Mouse (Mus musculus) MEL (cell line): ENCODE results near the gene Gm21885. TPM values are rescaled to one million over a fixed set of nuclear protein-coding genes. Genes with fewer than 3 reads are reported as not detected.
A peak's percentile ranks its signal among the peaks of the same experiment; 100 is the strongest.

ENCODE experiments used
- DNase-seq: peaks from one replicate; pipeline ENCODE4 v3.0.0; 2011; ENCODE audit warnings: low read depth, low spot score
- H3K27ac ChIP-seq: 2 replicates; pipeline ENCODE4 v1.5.1; 2012; ENCODE audit warnings: low read depth, mild to moderate bottlenecking, control low read depth, low read length, moderate library complexity; ENCODE audit not compliant: control insufficient read depth
- H3K27me3 ChIP-seq, 2 experiments: fragments of 150-350 bp in 1 of 2; sonication (generic) in 1 of 2; 2 replicates each; pipeline ENCODE4 v1.6.1; 2012; ENCODE audit warnings: low read length in 2 of 2, mild to moderate bottlenecking in 2 of 2, improper control_type of control experiment in 1 of 2, moderate library complexity in 1 of 2; ENCODE audit not compliant: insufficient read depth in 2 of 2, control insufficient read depth in 1 of 2
- H3K36me3 ChIP-seq, 2 experiments: 2 replicates each; pipeline ENCODE4 v1.6.1; 2012 to 2014; ENCODE audit warnings: low read length in 2 of 2, improper control_type of control experiment in 1 of 2, inconsistent platforms in 1 of 2, mild to moderate bottlenecking in 1 of 2; ENCODE audit not compliant: insufficient read depth in 2 of 2, control insufficient read depth in 1 of 2
- H3K4me1 ChIP-seq, 2 experiments: fragments of 150-350 bp in 1 of 2; sonication (generic) in 1 of 2; 2 replicates each; pipeline ENCODE4 v1.6.1; 2012; ENCODE audit warnings: low read length in 2 of 2, improper control_type of control experiment in 1 of 2, mild to moderate bottlenecking in 1 of 2; ENCODE audit not compliant: insufficient read depth in 2 of 2, control insufficient read depth in 1 of 2
- H3K4me3 ChIP-seq, 2 experiments: fragments of 150-350 bp in 1 of 2; sonication (generic) in 1 of 2; 2 replicates each; pipeline ENCODE4 v1.5.1; 2012; ENCODE audit warnings: low read depth in 2 of 2, low read length in 2 of 2, mild to moderate bottlenecking in 2 of 2, moderate library complexity in 2 of 2, control low read depth in 1 of 2, improper control_type of control experiment in 1 of 2; ENCODE audit not compliant: control insufficient read depth in 1 of 2, insufficient read depth in 1 of 2
- H3K79me2 ChIP-seq: 2 replicates; pipeline ENCODE4 v1.6.1; 2012; ENCODE audit warnings: mild to moderate bottlenecking, low read length, moderate library complexity; ENCODE audit not compliant: control insufficient read depth, poor library complexity, insufficient read depth
- H3K9ac ChIP-seq: 2 replicates; pipeline ENCODE4 v1.6.1; 2012; ENCODE audit warnings: low read depth, mild to moderate bottlenecking, control low read depth, low read length, moderate library complexity; ENCODE audit not compliant: control insufficient read depth, poor library complexity, severe bottlenecking
- H3K9me3 ChIP-seq: fragments of 150-350 bp; sonication (generic); replicated peaks from 2 replicates; pipeline ENCODE4 v1.6.1; 2012; ENCODE audit warnings: mild to moderate bottlenecking, low read length, improper control_type of control experiment, moderate library complexity; ENCODE audit not compliant: insufficient read depth
- BHLHE40 ChIP-seq: IDR thresholded peaks from 2 replicates; pipeline ENCODE4 v1.6.1; 2012; ENCODE audit warnings: low read depth, mild to moderate bottlenecking, inconsistent platforms, low read length, improper control_type of control experiment, borderline replicate concordance
- CHD1 ChIP-seq: IDR thresholded peaks from 2 replicates; pipeline ENCODE4 v1.6.1; 2012; ENCODE audit warnings: low read depth, mild to moderate bottlenecking, inconsistent platforms, low read length, improper control_type of control experiment
- CTCF ChIP-seq, 3 experiments: IDR thresholded peaks in 2 of 3; conservative IDR thresholded peaks in 1 of 3; 2 replicates each; pipeline ENCODE4 v1.5.1; 2011 to 2012; ENCODE audit warnings: low read length in 3 of 3, low read depth in 2 of 3, mild to moderate bottlenecking in 2 of 3, improper control_type of control experiment in 1 of 3, inconsistent platforms in 1 of 3, mixed read lengths in 1 of 3, moderate library complexity in 1 of 3; ENCODE audit not compliant: control insufficient read depth in 1 of 3, insufficient read depth in 1 of 3, poor library complexity in 1 of 3, severe bottlenecking in 1 of 3
- E2F4 ChIP-seq: IDR thresholded peaks from 2 replicates; pipeline ENCODE4 v1.6.1; 2011; ENCODE audit warnings: low read depth, low read length, improper control_type of control experiment, borderline replicate concordance
- ELF1 ChIP-seq: IDR thresholded peaks from 2 replicates; pipeline ENCODE4 v1.6.1; 2014; ENCODE audit warnings: low read depth, mild to moderate bottlenecking, inconsistent platforms, low read length, improper control_type of control experiment, moderate library complexity
- EP300 ChIP-seq, 2 experiments: IDR thresholded peaks; 2 replicates each; pipeline ENCODE4 v1.6.1; 2011; ENCODE audit warnings: improper control_type of control experiment in 2 of 2, low read length in 2 of 2, low read depth in 1 of 2, mild to moderate bottlenecking in 1 of 2
- ETS1 ChIP-seq: IDR thresholded peaks from 2 replicates; pipeline ENCODE4 v1.6.1; 2012; ENCODE audit warnings: low read depth, mild to moderate bottlenecking, inconsistent platforms, low read length, improper control_type of control experiment, moderate library complexity
- GABPA ChIP-seq: IDR thresholded peaks from 2 replicates; pipeline ENCODE4 v1.6.1; 2012; ENCODE audit warnings: low read depth, mild to moderate bottlenecking, inconsistent platforms, low read length, improper control_type of control experiment, moderate library complexity
- GATA1 ChIP-seq: IDR thresholded peaks from 2 replicates; pipeline ENCODE4 v1.6.1; 2011; ENCODE audit warnings: low read depth, low read length, improper control_type of control experiment
- HCFC1 ChIP-seq: IDR thresholded peaks from 2 replicates; pipeline ENCODE4 v1.6.1; 2012; ENCODE audit warnings: low read depth, mild to moderate bottlenecking, inconsistent platforms, low read length, improper control_type of control experiment, moderate library complexity
- JUND ChIP-seq: IDR thresholded peaks from 2 replicates; pipeline ENCODE4 v1.6.1; 2011; ENCODE audit warnings: low read depth, mild to moderate bottlenecking, improper control_type of control experiment, low read length
- KAT2A ChIP-seq: conservative IDR thresholded peaks from 2 replicates; pipeline ENCODE4 v1.6.1; 2012; ENCODE audit warnings: low read depth, low read length, improper control_type of control experiment, inconsistent platforms
- MAFK ChIP-seq: IDR thresholded peaks from 2 replicates; pipeline ENCODE4 v1.6.1; 2011; ENCODE audit warnings: low read depth, mild to moderate bottlenecking, low read length, improper control_type of control experiment, borderline replicate concordance
- MAX ChIP-seq: IDR thresholded peaks from 2 replicates; pipeline ENCODE4 v1.6.1; 2011; ENCODE audit warnings: low read length, improper control_type of control experiment
- MEF2A ChIP-seq: IDR thresholded peaks from 2 replicates; pipeline ENCODE4 v1.6.1; 2014; ENCODE audit warnings: low read depth, mild to moderate bottlenecking, inconsistent platforms, low read length, improper control_type of control experiment; ENCODE audit not compliant: poor library complexity, insufficient replicate concordance, severe bottlenecking; ENCODE audit errors: extremely low read depth
- MXI1 ChIP-seq: IDR thresholded peaks from 2 replicates; pipeline ENCODE4 v1.6.1; 2011; ENCODE audit warnings: mild to moderate bottlenecking, low read depth, low read length, improper control_type of control experiment
- MYB ChIP-seq: IDR thresholded peaks from 2 replicates; pipeline ENCODE4 v1.6.1; 2011; ENCODE audit warnings: mild to moderate bottlenecking, low read depth, low read length, improper control_type of control experiment
- MYC ChIP-seq: IDR thresholded peaks from 2 replicates; pipeline ENCODE4 v1.6.1; 2011; ENCODE audit warnings: low read depth, mild to moderate bottlenecking, low read length, improper control_type of control experiment, moderate library complexity
- NELFE ChIP-seq: IDR thresholded peaks from 2 replicates; pipeline ENCODE4 v1.6.1; 2011; ENCODE audit warnings: low read depth, low read length, improper control_type of control experiment
- NRF1 ChIP-seq: IDR thresholded peaks from 2 replicates; pipeline ENCODE4 v1.6.1; 2014; ENCODE audit warnings: low read depth, mild to moderate bottlenecking, inconsistent platforms, low read length, improper control_type of control experiment, moderate library complexity; ENCODE audit not compliant: poor library complexity, insufficient read depth, severe bottlenecking
- POLR2AphosphoS5 ChIP-seq: IDR thresholded peaks from 2 replicates; pipeline ENCODE4 v1.6.1; 2012; ENCODE audit warnings: low read depth, borderline replicate concordance, mild to moderate bottlenecking, inconsistent platforms, low read length, moderate library complexity, mixed read lengths
- RAD21 ChIP-seq: IDR thresholded peaks from 2 replicates; pipeline ENCODE4 v1.6.1; 2011; ENCODE audit warnings: mild to moderate bottlenecking, low read depth, low read length, improper control_type of control experiment
- RCOR1 ChIP-seq: IDR thresholded peaks from 2 replicates; pipeline ENCODE4 v1.6.1; 2012; ENCODE audit warnings: low read depth, mild to moderate bottlenecking, inconsistent platforms, low read length, improper control_type of control experiment
- SIN3A ChIP-seq: IDR thresholded peaks from 2 replicates; pipeline ENCODE4 v1.6.1; 2012; ENCODE audit warnings: low read length, improper control_type of control experiment, inconsistent platforms
- SMC3 ChIP-seq: IDR thresholded peaks from 2 replicates; pipeline ENCODE4 v1.6.1; 2011; ENCODE audit warnings: low read depth, low read length, improper control_type of control experiment
- TAL1 ChIP-seq: IDR thresholded peaks from 2 replicates; pipeline ENCODE4 v1.6.1; 2012; ENCODE audit warnings: mild to moderate bottlenecking, inconsistent platforms, low read length, moderate library complexity, mixed read lengths
- TBP ChIP-seq: IDR thresholded peaks from 2 replicates; pipeline ENCODE4 v1.8.0; 2011; ENCODE audit warnings: low read depth, low read length, improper control_type of control experiment
- TCF12 ChIP-seq: IDR thresholded peaks from 2 replicates; pipeline ENCODE4 v1.6.1; 2014; ENCODE audit warnings: low read depth, mild to moderate bottlenecking, inconsistent platforms, low read length, improper control_type of control experiment, moderate library complexity
- USF1 ChIP-seq: IDR thresholded peaks from 2 replicates; pipeline ENCODE4 v1.6.1; 2014; ENCODE audit warnings: low read depth, mild to moderate bottlenecking, inconsistent platforms, low read length, improper control_type of control experiment, moderate library complexity
- USF2 ChIP-seq, 2 experiments: IDR thresholded peaks; 2 replicates each; pipeline ENCODE4 v1.6.1; 2011 to 2012; ENCODE audit warnings: improper control_type of control experiment in 2 of 2, low read length in 2 of 2, borderline replicate concordance in 1 of 2, inconsistent platforms in 1 of 2, low read depth in 1 of 2, mild to moderate bottlenecking in 1 of 2; ENCODE audit not compliant: insufficient read depth in 1 of 2
- ZC3H11A ChIP-seq: IDR thresholded peaks from 2 replicates; pipeline ENCODE4 v1.6.1; 2012; ENCODE audit warnings: low read depth, mild to moderate bottlenecking, inconsistent platforms, low read length, improper control_type of control experiment
- ZKSCAN1 ChIP-seq: IDR thresholded peaks from 2 replicates; pipeline ENCODE4 v1.6.1; 2012; ENCODE audit warnings: low read depth, mild to moderate bottlenecking, inconsistent platforms, low read length, improper control_type of control experiment, moderate library complexity
- ZMIZ1 ChIP-seq: IDR thresholded peaks from 2 replicates; pipeline ENCODE4 v1.6.1; 2012; ENCODE audit warnings: low read depth, mild to moderate bottlenecking, inconsistent platforms, low read length, improper control_type of control experiment, moderate library complexity
- ZNF384 ChIP-seq: IDR thresholded peaks from 2 replicates; pipeline ENCODE4 v1.6.1; 2012; ENCODE audit warnings: low read depth, mild to moderate bottlenecking, inconsistent platforms, low read length, improper control_type of control experiment
- polyA plus RNA-seq, 2 experiments: library from polyadenylated mRNA; stranded (reverse) in 1 of 2; unstranded in 1 of 2; fragments of >175 nt in 1 of 2; fragments of >200 nt in 1 of 2; gene quantifications; 2 replicates each; pipeline versions ENCODE4 v1.2.1 to v1.2.4; 2012; ENCODE audit warnings: low replicate concordance in 2 of 2, low read depth in 1 of 2; ENCODE audit not compliant: insufficient read length in 2 of 2, insufficient read depth in 1 of 2, missing spikeins in 1 of 2
- total RNA-seq: library from RNA; depleted of rRNA; stranded (reverse); fragments of 300-350 nt; gene quantifications from 2 replicates; pipeline ENCODE4 v1.2.3, GENCODE M21; 2012

Gene Gm21885
- total and polyA plus RNA-seq, 3 experiments, result 0.74 TPM; not detected in 2

DNA sequence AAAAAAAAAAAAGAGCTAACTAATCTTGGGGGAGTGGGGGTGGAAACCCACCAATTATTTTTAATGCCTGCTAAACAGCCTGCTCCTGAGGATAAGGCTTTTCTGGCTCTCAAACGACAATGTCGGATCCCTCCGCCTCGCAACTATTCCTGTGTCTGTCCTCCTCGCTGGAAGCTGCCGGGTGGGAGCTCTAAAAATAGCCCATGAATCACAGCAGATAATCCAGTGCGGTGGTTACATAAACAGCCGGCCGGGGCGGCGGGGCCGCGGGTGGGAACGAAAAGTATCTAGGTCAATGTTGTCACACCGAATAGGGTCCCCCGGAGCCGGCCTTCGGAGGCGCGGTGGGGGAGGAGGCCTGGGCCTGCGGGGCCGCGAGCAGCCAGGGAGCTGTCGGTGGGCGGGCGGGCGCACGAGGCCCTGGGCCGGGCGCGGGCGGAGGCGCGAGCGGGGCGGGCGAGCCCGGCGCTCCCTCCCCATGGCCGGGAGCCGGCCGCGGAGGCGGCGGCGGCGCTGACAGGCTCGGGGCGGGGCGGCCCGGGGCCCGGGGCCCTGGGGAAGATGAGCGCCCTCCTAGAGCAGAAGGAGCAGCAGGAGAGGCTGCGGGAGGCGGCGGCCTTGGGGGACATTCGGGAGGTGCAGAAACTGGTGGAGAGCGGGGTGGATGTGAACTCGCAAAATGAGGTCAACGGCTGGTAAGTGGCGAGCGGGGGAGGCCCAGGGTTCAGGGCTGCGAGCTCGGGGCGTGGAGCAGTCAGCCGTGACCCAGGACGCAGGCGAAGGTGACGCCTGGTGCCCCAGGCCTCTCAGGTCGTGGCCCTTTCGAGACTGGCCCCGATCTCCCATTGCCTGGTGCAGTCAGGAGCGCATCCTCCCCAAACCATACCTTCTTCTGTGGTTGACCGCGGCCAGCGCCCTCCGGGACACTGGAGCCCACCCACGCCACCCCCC, 46.3 kb downstream of the Gm21885 start, which contains the start of gene Ankrd40:
Gene Ankrd40 (plus strand): TSS at position 309 of the 951 bp plus-strand sequence.
- H3K27ac ChIP-seq, result peak within 1 kb of the TSS; percentile 51
- H3K79me2 ChIP-seq, result peaks cover 10% of the 10 kb centered on the region
- H3K4me1 ChIP-seq, result peaks cover 0 to 8% of the 10 kb centered on the region in 2 experiments; a peak in 1 of 4 replicates
- no peaks in the 10 kb centered on the region for H3K9me3 ChIP-seq
- peak within 1 kb of the TSS; percentile 93 for H3K9ac ChIP-seq
- DNase-seq, result peak; percentile 94
- H3K27me3 ChIP-seq, result no peaks in the 10 kb centered on the region
- H3K4me3 ChIP-seq, result peak within 1 kb of the TSS; percentile 93 to 94
- peaks cover 0 to 18% of the 10 kb centered on the region in 2 experiments; a peak in 2 of 4 replicates for H3K36me3 ChIP-seq
- TF ChIP-seq USF2 (IDR thresholded peaks at IDR 0.05; ENCODE audit: borderline replicate concordance in 1 of 2, insufficient read depth in 1 of 2, low read depth in 1 of 2, low read length in 2 of 2) (no peak), RAD21 (no peak), GATA1 (peak; percentile 63; the same call in 1 of the 2 replicates), TAL1 (no peak), POLR2AphosphoS5 (no peak), ZNF384 (peak; percentile 77), ETS1 (peak; percentile 82), TCF12 (peak; percentile 83), JUND (no peak), MXI1 (peak; percentile 91), ZC3H11A (no peak), TBP (peak; percentile 80), USF1 (no peak), ELF1 (peak; percentile 53; the same call in 1 of the 2 replicates), ZKSCAN1 (no peak), MYC (no peak), MAFK (no peak; the same call in 1 of the 2 replicates), RCOR1 (peak; percentile 98), ZMIZ1 (peak; percentile 59; the same call in 1 of the 2 replicates), NELFE (peak; percentile 70), EP300 (IDR thresholded peaks at IDR 0.05; ENCODE audit: low read depth in 1 of 2, low read length in 2 of 2) (peak in 1 of 2 experiments; percentile 55; a peak in 1 of 4 replicates), MAX (peak; percentile 69), BHLHE40 (no peak), CHD1 (no peak; the same call in 1 of the 2 replicates), MYB (peak; percentile 16; the same call in 1 of the 2 replicates), CTCF (IDR thresholded peaks at IDR 0.05 in 2 of 3, conservative IDR thresholded peaks at IDR 0.05 in 1 of 3; ENCODE audit: control insufficient read depth in 1 of 3, insufficient read depth in 1 of 3, low read depth in 2 of 3, low read length in 3 of 3, poor library complexity in 1 of 3, severe bottlenecking in 1 of 3) (peak in 1 of 3 experiments; percentile 2; a peak in 1 of 6 replicates), HCFC1 (peak; percentile 90), KAT2A (peak; percentile 67; the same call in 1 of the 2 replicates), SMC3 (no peak; the same call in 1 of the 2 replicates), GABPA (no peak), SIN3A (peak; percentile 93), MEF2A (peak; percentile 98), NRF1 (peak; percentile 35; the same call in 1 of the 2 replicates), E2F4 (no peak)
